Mouse (Mus musculus): Measurements from ENCODE around the gene Cd82.

DNA sequence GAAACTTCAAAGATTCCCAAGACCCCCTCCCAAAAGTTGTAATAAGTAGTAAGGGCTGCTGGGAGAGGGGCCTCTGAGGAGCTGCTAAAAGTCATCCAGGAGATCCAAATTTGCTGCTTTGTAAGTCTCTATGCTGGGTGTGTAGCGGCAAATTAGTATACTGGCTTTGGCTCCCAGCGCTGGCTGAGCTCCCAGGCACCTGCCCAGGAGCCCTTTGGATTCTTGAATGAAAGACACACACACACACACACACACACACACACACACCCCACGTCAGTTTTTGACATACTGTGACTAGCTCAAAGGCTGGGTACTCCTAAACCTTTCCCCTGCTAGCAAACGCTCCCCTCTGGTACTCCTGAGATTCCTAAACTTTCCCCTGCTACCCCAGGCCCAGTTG, 76.0 kb downstream of the Cd82 start:
- TF ChIP-seq CTCF (IDR thresholded peaks at IDR 0.05; ENCODE audit: low read depth) = no peak
- TF ChIP-seq EP300 (optimal IDR thresholded peaks at IDR 0.05) = no peak
